Mouse (Mus musculus): ENCODE measurements at regions not wholly inside any gene's neighbourhood (a gene's known extent, or its start where the extent isn't known, plus 50 kb on each side); places are given as distances from the start of the nearest gene placed in this dataset.
A peak's percentile ranks its signal among the peaks of the same experiment; 100 is the strongest.

GRCm38 (mm10) chr2:11032891-11033290 lies 139.0 kb upstream of the Prkcq start:
- Histone ChIP-seq H3K4me1 (ENCODE audit: control insufficient read depth, insufficient read depth, low read length) (no peaks in the 10 kb centered on the region), H3K4me2 (ENCODE audit: low read depth, low read length) (no peak overlapping the region), H3K36me3 (ENCODE audit: control insufficient read depth, insufficient read depth, low read length) (no peaks in the 10 kb centered on the region), H3K27me3 (replicated peaks; ENCODE audit: control insufficient read depth, insufficient read depth, low read length) (no peaks in the 10 kb centered on the region), H3K4me3 (ENCODE audit: low read depth, low read length) (no peak overlapping the region), H3K9ac (ENCODE audit: low read depth, low read length) (no peak overlapping the region), H3K9me3 (ENCODE audit: control insufficient read depth, low read length) (no peaks in the 10 kb centered on the region), H3K27ac (replicated peaks; ENCODE audit: low read depth, low read length) (no peak overlapping the region)
- ATAC-seq (ENCODE audit: low read depth) (no peak), DNase-seq (ENCODE audit: low spot score) (no peak)
- 83% methylated on average over 4 of the region's 4 CpGs for WGBS

GRCm38 (mm10) chr2:11034178-11034577 lies 137.7 kb upstream of the Prkcq start:
- Histone ChIP-seq H3K9me3 (ENCODE audit: control insufficient read depth, low read length) (no peaks in the 10 kb centered on the region), H3K27ac (replicated peaks; ENCODE audit: low read depth, low read length) (no peak overlapping the region), H3K36me3 (ENCODE audit: control insufficient read depth, insufficient read depth, low read length) (no peaks in the 10 kb centered on the region), H3K4me1 (ENCODE audit: control insufficient read depth, insufficient read depth, low read length) (no peaks in the 10 kb centered on the region), H3K4me2 (ENCODE audit: low read depth, low read length) (no peak overlapping the region), H3K9ac (ENCODE audit: low read depth, low read length) (no peak overlapping the region), H3K4me3 (ENCODE audit: low read depth, low read length) (no peak overlapping the region), H3K27me3 (replicated peaks; ENCODE audit: control insufficient read depth, insufficient read depth, low read length) (no peaks in the 10 kb centered on the region)
- ATAC-seq (ENCODE audit: low read depth): no peak
- no peak for DNase-seq (ENCODE audit: low spot score)
- WGBS: 57% methylated on average over 1 of the region's 1 CpGs

- Histone ChIP-seq H3K4me1 (ENCODE audit: control insufficient read depth, insufficient read depth, low read length) (no peaks in the 10 kb centered on the region), H3K27me3 (replicated peaks; ENCODE audit: control insufficient read depth, insufficient read depth, low read length) (no peaks in the 10 kb centered on the region), H3K9me3 (ENCODE audit: control insufficient read depth, low read length) (no peaks in the 10 kb centered on the region), H3K4me2 (ENCODE audit: low read depth, low read length) (no peak overlapping the region), H3K27ac (replicated peaks; ENCODE audit: low read depth, low read length) (no peak overlapping the region), H3K36me3 (ENCODE audit: control insufficient read depth, insufficient read depth, low read length) (no peaks in the 10 kb centered on the region), H3K4me3 (ENCODE audit: low read depth, low read length) (no peak overlapping the region), H3K9ac (ENCODE audit: low read depth, low read length) (no peak overlapping the region)
- DNase-seq (ENCODE audit: low spot score) (no peak), ATAC-seq (ENCODE audit: low read depth) (no peak)
- 76% methylated on average over 11 of the region's 11 CpGs for WGBS
Observed at GRCm38 (mm10) chr2:11037343-11037742, 134.6 kb upstream of the Prkcq start.

- Histone ChIP-seq H3K27me3 (replicated peaks; ENCODE audit: control insufficient read depth, insufficient read depth, low read length) (no peaks in the 10 kb centered on the region), H3K27ac (replicated peaks; ENCODE audit: low read depth, low read length) (no peak overlapping the region), H3K4me1 (ENCODE audit: control insufficient read depth, insufficient read depth, low read length) (no peaks in the 10 kb centered on the region), H3K9me3 (ENCODE audit: control insufficient read depth, low read length) (no peaks in the 10 kb centered on the region), H3K4me2 (ENCODE audit: low read depth, low read length) (no peak overlapping the region), H3K4me3 (ENCODE audit: low read depth, low read length) (no peak overlapping the region), H3K9ac (ENCODE audit: low read depth, low read length) (no peak overlapping the region), H3K36me3 (ENCODE audit: control insufficient read depth, insufficient read depth, low read length) (no peaks in the 10 kb centered on the region)
- ATAC-seq (ENCODE audit: low read depth) (no peak), DNase-seq (ENCODE audit: low spot score) (no peak)
- WGBS: 83% methylated on average over 5 of the region's 5 CpGs
Observed at GRCm38 (mm10) chr2:11038440-11038839, 133.5 kb upstream of the Prkcq start.

- no peaks in the 10 kb centered on the region for H3K27me3 ChIP-seq (replicated peaks; ENCODE audit: control insufficient read depth, insufficient read depth, low read length)
- H3K27ac ChIP-seq (replicated peaks; ENCODE audit: low read depth, low read length): no peak overlapping the region
- no peak overlapping the region for H3K4me3 ChIP-seq (ENCODE audit: low read depth, low read length)
- DNase-seq (ENCODE audit: low spot score) (no peak), ATAC-seq (ENCODE audit: low read depth) (no peak)
- H3K9ac ChIP-seq (ENCODE audit: low read depth, low read length): no peak overlapping the region
- H3K36me3 ChIP-seq (ENCODE audit: control insufficient read depth, insufficient read depth, low read length): no peaks in the 10 kb centered on the region
- H3K4me2 ChIP-seq (ENCODE audit: low read depth, low read length): no peak overlapping the region
- WGBS: 71% methylated on average over 2 of the region's 2 CpGs
- no peaks in the 10 kb centered on the region for H3K4me1 ChIP-seq (ENCODE audit: control insufficient read depth, insufficient read depth, low read length)
- H3K9me3 ChIP-seq (ENCODE audit: control insufficient read depth, low read length): no peaks in the 10 kb centered on the region
Observed at GRCm38 (mm10) chr2:11040005-11040404, 131.9 kb upstream of the Prkcq start.

GRCm38 (mm10) chr2:11044727-11045274 lies 127.1 kb upstream of the Prkcq start:
- Histone ChIP-seq H3K27me3 (replicated peaks; ENCODE audit: control insufficient read depth, insufficient read depth, low read length) (no peaks in the 10 kb centered on the region), H3K27ac (replicated peaks; ENCODE audit: low read depth, low read length) (no peak overlapping the region), H3K4me2 (ENCODE audit: low read depth, low read length) (no peak overlapping the region), H3K4me3 (ENCODE audit: low read depth, low read length) (no peak overlapping the region), H3K9ac (ENCODE audit: low read depth, low read length) (no peak overlapping the region), H3K36me3 (ENCODE audit: control insufficient read depth, insufficient read depth, low read length) (no peaks in the 10 kb centered on the region), H3K4me1 (ENCODE audit: control insufficient read depth, insufficient read depth, low read length) (no peaks in the 10 kb centered on the region), H3K9me3 (ENCODE audit: control insufficient read depth, low read length) (0 out of 2 replicates have a peak, but pooled peaks cover 4% of the 10 kb centered on the region)
- 85% methylated on average over 3 of the region's 3 CpGs for WGBS
- ATAC-seq (ENCODE audit: low read depth) (no peak), DNase-seq (ENCODE audit: low spot score) (no peak)

- H3K9me3 ChIP-seq (ENCODE audit: control insufficient read depth, low read length): 0 out of 2 replicates have a peak, but pooled peaks cover 4% of the 10 kb centered on the region
- no peak overlapping the region for H3K9ac ChIP-seq (ENCODE audit: low read depth, low read length)
- ATAC-seq (ENCODE audit: low read depth) (no peak), DNase-seq (ENCODE audit: low spot score) (no peak)
- no peaks in the 10 kb centered on the region for H3K4me1 ChIP-seq (ENCODE audit: control insufficient read depth, insufficient read depth, low read length)
- H3K36me3 ChIP-seq (ENCODE audit: control insufficient read depth, insufficient read depth, low read length): no peaks in the 10 kb centered on the region
- no peak overlapping the region for H3K4me2 ChIP-seq (ENCODE audit: low read depth, low read length)
- no peak overlapping the region for H3K4me3 ChIP-seq (ENCODE audit: low read depth, low read length)
- no peaks in the 10 kb centered on the region for H3K27me3 ChIP-seq (replicated peaks; ENCODE audit: control insufficient read depth, insufficient read depth, low read length)
- WGBS: 90% methylated on average over 7 of the region's 7 CpGs
- no peak overlapping the region for H3K27ac ChIP-seq (replicated peaks; ENCODE audit: low read depth, low read length)
Observed at GRCm38 (mm10) chr2:11051621-11052020, 120.3 kb upstream of the Prkcq start.

- ATAC-seq (ENCODE audit: low read depth): peak; percentile 63
- H3K4me3 ChIP-seq (ENCODE audit: low read depth, low read length): no peak overlapping the region
Observed at GRCm38 (mm10) chr2:11059731-11060425, 112.0 kb upstream of the Prkcq start.

GRCm38 (mm10) chr2:11067384-11067783 lies 104.5 kb upstream of the Prkcq start:
- no peak overlapping the region for H3K4me2 ChIP-seq (ENCODE audit: low read depth, low read length)
- H3K9me3 ChIP-seq (ENCODE audit: control insufficient read depth, low read length): no peaks in the 10 kb centered on the region
- 76% methylated on average over 4 of the region's 4 CpGs for WGBS
- DNase-seq (ENCODE audit: low spot score) (no peak), ATAC-seq (ENCODE audit: low read depth) (peak; percentile 30; the same call in 1 of the 2 replicates)
- no peak overlapping the region for H3K27ac ChIP-seq (replicated peaks; ENCODE audit: low read depth, low read length)
- no peaks in the 10 kb centered on the region for H3K27me3 ChIP-seq (replicated peaks; ENCODE audit: control insufficient read depth, insufficient read depth, low read length)
- no peaks in the 10 kb centered on the region for H3K4me1 ChIP-seq (ENCODE audit: control insufficient read depth, insufficient read depth, low read length)
- H3K4me3 ChIP-seq (ENCODE audit: low read depth, low read length): no peak overlapping the region
- H3K36me3 ChIP-seq (ENCODE audit: control insufficient read depth, insufficient read depth, low read length): no peaks in the 10 kb centered on the region
- H3K9ac ChIP-seq (ENCODE audit: low read depth, low read length): no peak overlapping the region

More at GRCm38 (mm10) chr2:11059731-11060425, 112.0 kb upstream of the Prkcq start:
- no peak overlapping the region for H3K9ac ChIP-seq (ENCODE audit: low read depth, low read length)
- no peaks in the 10 kb centered on the region for H3K36me3 ChIP-seq (ENCODE audit: control insufficient read depth, insufficient read depth, low read length)
- peak; percentile 73 for DNase-seq (ENCODE audit: low spot score)
- no peak overlapping the region for H3K27ac ChIP-seq (replicated peaks; ENCODE audit: low read depth, low read length)
- H3K9me3 ChIP-seq (ENCODE audit: control insufficient read depth, low read length): no peaks in the 10 kb centered on the region
- 18% methylated on average over 9 of the region's 9 CpGs for WGBS
- H3K4me1 ChIP-seq (ENCODE audit: control insufficient read depth, insufficient read depth, low read length): no peaks in the 10 kb centered on the region
- no peak overlapping the region for H3K4me2 ChIP-seq (ENCODE audit: low read depth, low read length)
- 0 out of 2 replicates have a peak, but pooled peaks cover 8% of the 10 kb centered on the region for H3K27me3 ChIP-seq (replicated peaks; ENCODE audit: control insufficient read depth, insufficient read depth, low read length)

All from embryonic facial prominence, embryonic 14.5 days (tissue).